Mouse (Mus musculus): ENCODE measurements around the gene Grb10. TPM values are rescaled to one million over a fixed set of nuclear protein-coding genes. Genes with fewer than 3 reads are reported as not detected.

Gene Grb10
- polyA plus RNA-seq, 1 experiment from 2014 or later, result 638 TPM

GRCm38 (mm10) chr11:11954115-11954438 lies 84.4 kb downstream of the Grb10 start:
- H3K27me3 ChIP-seq, result no peaks in the 10 kb centered on the region
- H3K4me2 ChIP-seq (replicated peaks), result no peak overlapping the region
- H3K27ac ChIP-seq, result peak overlapping the region; percentile 90
- no peak for ATAC-seq (ENCODE audit: insufficient number of reproducible peaks, insufficient read depth, low FRiP score, low TSS enrichment)
- no peak overlapping the region for H3K4me3 ChIP-seq
- peaks cover 18% of the 10 kb centered on the region for H3K36me3 ChIP-seq
- peaks cover 44% of the 10 kb centered on the region for H3K4me1 ChIP-seq
- H3K9me3 ChIP-seq, result no peaks in the 10 kb centered on the region
- WGBS, result 68% methylated on average over 4 of the region's 4 CpGs
- no peak overlapping the region for H3K9ac ChIP-seq

GRCm38 (mm10) chr11:11953364-11954114 lies 84.9 kb downstream of the Grb10 start:
- Histone ChIP-seq H3K9me3 (no peaks in the 10 kb centered on the region), H3K27me3 (no peaks in the 10 kb centered on the region), H3K4me2 (replicated peaks) (no peak overlapping the region), H3K9ac (no peak overlapping the region), H3K4me1 (peaks cover 50% of the 10 kb centered on the region), H3K36me3 (peaks cover 18% of the 10 kb centered on the region), H3K27ac (peak overlapping the region; percentile 90), H3K4me3 (no peak overlapping the region)
- no peak for ATAC-seq (ENCODE audit: insufficient number of reproducible peaks, insufficient read depth, low FRiP score, low TSS enrichment)
- 67% methylated on average over 11 of the region's 11 CpGs for WGBS

- Histone ChIP-seq H3K9ac (no peak overlapping the region), H3K4me3 (no peak overlapping the region), H3K4me2 (replicated peaks) (no peak overlapping the region), H3K36me3 (peaks cover 21% of the 10 kb centered on the region), H3K4me1 (peaks cover 58% of the 10 kb centered on the region), H3K27ac (peak overlapping the region; percentile 90), H3K9me3 (no peaks in the 10 kb centered on the region), H3K27me3 (no peaks in the 10 kb centered on the region)
- 94% methylated on average over 1 of the region's 1 CpGs for WGBS
- no peak for ATAC-seq (ENCODE audit: insufficient number of reproducible peaks, insufficient read depth, low FRiP score, low TSS enrichment)
Measured at GRCm38 (mm10) chr11:11952569-11952968, 85.9 kb downstream of the Grb10 start.

- Histone ChIP-seq H3K9ac (no peak overlapping the region), H3K36me3 (peaks cover 48% of the 10 kb centered on the region), H3K9me3 (no peaks in the 10 kb centered on the region), H3K4me3 (no peak overlapping the region), H3K4me1 (peaks cover 47% of the 10 kb centered on the region), H3K27ac (peak overlapping the region; percentile 95), H3K4me2 (replicated peaks) (0 out of 2 replicates have a peak overlapping the region, but pooled peaks have one; percentile 22), H3K27me3 (no peaks in the 10 kb centered on the region)
- 50% methylated on average over 4 of the region's 4 CpGs for WGBS
- no peak for ATAC-seq (ENCODE audit: insufficient number of reproducible peaks, insufficient read depth, low FRiP score, low TSS enrichment)
Measured at GRCm38 (mm10) chr11:11948988-11949365, 89.5 kb downstream of the Grb10 start.

GRCm38 (mm10) chr11:11948321-11948987 lies 90.0 kb downstream of the Grb10 start:
- Histone ChIP-seq H3K27ac (peak overlapping the region; percentile 95), H3K4me3 (no peak overlapping the region), H3K36me3 (peaks cover 53% of the 10 kb centered on the region), H3K9ac (peak overlapping the region; percentile 24; the same call in 1 of the 2 replicates), H3K9me3 (no peaks in the 10 kb centered on the region), H3K4me1 (peaks cover 42% of the 10 kb centered on the region), H3K27me3 (no peaks in the 10 kb centered on the region), H3K4me2 (replicated peaks) (peak overlapping the region; percentile 22; the same call in 1 of the 2 replicates)
- WGBS, result 17% methylated on average over 9 of the region's 9 CpGs
- peak; percentile 89 for ATAC-seq (ENCODE audit: insufficient number of reproducible peaks, insufficient read depth, low FRiP score, low TSS enrichment)

GRCm38 (mm10) chr11:11947857-11948256 lies 90.6 kb downstream of the Grb10 start:
- H3K4me1 ChIP-seq, result peaks cover 40% of the 10 kb centered on the region
- H3K4me2 ChIP-seq (replicated peaks), result no peak overlapping the region
- WGBS, result 41% methylated on average over 5 of the region's 5 CpGs
- H3K27me3 ChIP-seq, result no peaks in the 10 kb centered on the region
- H3K9ac ChIP-seq, result no peak overlapping the region
- no peaks in the 10 kb centered on the region for H3K9me3 ChIP-seq
- peak overlapping the region; percentile 95 for H3K27ac ChIP-seq
- peaks cover 57% of the 10 kb centered on the region for H3K36me3 ChIP-seq
- no peak overlapping the region for H3K4me3 ChIP-seq
- ATAC-seq (ENCODE audit: insufficient number of reproducible peaks, insufficient read depth, low FRiP score, low TSS enrichment), result no peak

GRCm38 (mm10) chr11:11945766-11946165 lies 92.7 kb downstream of the Grb10 start:
- Histone ChIP-seq H3K4me1 (peaks cover 42% of the 10 kb centered on the region), H3K36me3 (peaks cover 62% of the 10 kb centered on the region)
- no peak for ATAC-seq (ENCODE audit: insufficient number of reproducible peaks, insufficient read depth, low FRiP score, low TSS enrichment)

GRCm38 (mm10) chr11:11944814-11945213 lies 93.7 kb downstream of the Grb10 start:
- Histone ChIP-seq H3K9me3 (no peaks in the 10 kb centered on the region), H3K36me3 (peaks cover 60% of the 10 kb centered on the region)
- WGBS, result 90% methylated on average over 4 of the region's 4 CpGs

More at GRCm38 (mm10) chr11:11945766-11946165, 92.7 kb downstream of the Grb10 start:
- no peak overlapping the region for H3K27ac ChIP-seq
- no peaks in the 10 kb centered on the region for H3K9me3 ChIP-seq
- H3K9ac ChIP-seq, result no peak overlapping the region
- 85% methylated on average over 4 of the region's 4 CpGs for WGBS
- H3K27me3 ChIP-seq, result no peaks in the 10 kb centered on the region
- H3K4me3 ChIP-seq, result no peak overlapping the region
- H3K4me2 ChIP-seq (replicated peaks), result no peak overlapping the region

GRCm38 (mm10) chr11:11944082-11944349 lies 94.5 kb downstream of the Grb10 start:
- no peak for ATAC-seq (ENCODE audit: insufficient number of reproducible peaks, insufficient read depth, low FRiP score, low TSS enrichment)
- Histone ChIP-seq H3K9me3 (no peaks in the 10 kb centered on the region), H3K27ac (0 out of 2 replicates have a peak overlapping the region, but pooled peaks have one; percentile 18), H3K36me3 (peaks cover 59% of the 10 kb centered on the region), H3K4me3 (no peak overlapping the region), H3K4me1 (peaks cover 32% of the 10 kb centered on the region), H3K9ac (no peak overlapping the region), H3K27me3 (no peaks in the 10 kb centered on the region), H3K4me2 (replicated peaks) (no peak overlapping the region)

More at GRCm38 (mm10) chr11:11944814-11945213, 93.7 kb downstream of the Grb10 start:
- Histone ChIP-seq H3K9ac (no peak overlapping the region), H3K4me2 (replicated peaks) (no peak overlapping the region), H3K27ac (no peak overlapping the region), H3K4me1 (peaks cover 38% of the 10 kb centered on the region), H3K4me3 (no peak overlapping the region), H3K27me3 (no peaks in the 10 kb centered on the region)
- ATAC-seq (ENCODE audit: insufficient number of reproducible peaks, insufficient read depth, low FRiP score, low TSS enrichment), result no peak

GRCm38 (mm10) chr11:11943240-11944081 lies 95.0 kb downstream of the Grb10 start:
- H3K4me1 ChIP-seq, result peaks cover 27% of the 10 kb centered on the region
- H3K27ac ChIP-seq, result peak overlapping the region; percentile 74; the same call in 1 of the 2 replicates
- peaks cover 58% of the 10 kb centered on the region for H3K36me3 ChIP-seq
- no peaks in the 10 kb centered on the region for H3K9me3 ChIP-seq
- no peak for ATAC-seq (ENCODE audit: insufficient number of reproducible peaks, insufficient read depth, low FRiP score, low TSS enrichment)
- H3K9ac ChIP-seq, result no peak overlapping the region
- 86% methylated on average over 13 of the region's 13 CpGs for WGBS
- H3K4me2 ChIP-seq (replicated peaks), result no peak overlapping the region
- H3K4me3 ChIP-seq, result no peak overlapping the region
- no peaks in the 10 kb centered on the region for H3K27me3 ChIP-seq

GRCm38 (mm10) chr11:11942320-11943217 lies 95.9 kb downstream of the Grb10 start:
- 49% methylated on average over 6 of the region's 6 CpGs for WGBS
- Histone ChIP-seq H3K9me3 (no peaks in the 10 kb centered on the region), H3K4me3 (no peak overlapping the region), H3K4me1 (peaks cover 24% of the 10 kb centered on the region; the same call in 1 of the 2 replicates), H3K36me3 (peaks cover 65% of the 10 kb centered on the region), H3K9ac (0 out of 2 replicates have a peak overlapping the region, but pooled peaks have one; percentile 7), H3K4me2 (replicated peaks) (no peak overlapping the region), H3K27me3 (no peaks in the 10 kb centered on the region), H3K27ac (peak overlapping the region; percentile 74)
- no peak for ATAC-seq (ENCODE audit: insufficient number of reproducible peaks, insufficient read depth, low FRiP score, low TSS enrichment)
